Mouse (Mus musculus): ENCODE results near the gene Spata45. TPM values are rescaled to one million over a fixed set of nuclear protein-coding genes. Genes with fewer than 3 reads are reported as not detected.

Spata45 gene
- polyA plus RNA-seq, 2 experiments: not detected

- no peak for TF ChIP-seq EP300 (IDR thresholded peaks at IDR 0.05; ENCODE audit: low read depth)
- TF ChIP-seq CTCF (IDR thresholded peaks at IDR 0.05; ENCODE audit: low read depth): peak; percentile 64
- no peaks in the 10 kb centered on the region for H3K9me3 ChIP-seq (ENCODE audit: control insufficient read depth, low read length)
- H3K9ac ChIP-seq (replicated peaks): no peak overlapping the region
- no peak overlapping the region for H3K4me2 ChIP-seq (ENCODE audit: low read depth)
- H3K4me3 ChIP-seq (ENCODE audit: insufficient read depth in 1 of 2, low read depth in 2 of 2, low read length in 2 of 2): no peak overlapping the region
- 55% methylated on average over 10 of the region's 10 CpGs for WGBS (ENCODE audit: insufficient replicate concordance)
- H3K4me1 ChIP-seq (replicated peaks; ENCODE audit: control insufficient read depth in 2 of 2, insufficient read depth in 2 of 2, low read length in 1 of 2): no peaks in the 10 kb centered on the region
- DNase-seq (ENCODE audit: low read depth in 3 of 3, low spot score in 3 of 3) (no peak), ATAC-seq (ENCODE audit: insufficient read depth) (0 out of 2 replicates have a peak, but pooled peaks have one; percentile 13)
- no peak overlapping the region for H3K27ac ChIP-seq
- peaks cover 75% of the 10 kb centered on the region for H3K36me3 ChIP-seq (replicated peaks; ENCODE audit: control insufficient read depth, insufficient read depth, low read depth)
- no peaks in the 10 kb centered on the region for H3K27me3 ChIP-seq (ENCODE audit: control insufficient read depth, insufficient read depth, low read length)
These were observed 38.9 kb downstream of the Spata45 start for GRCm38 (mm10) chr1:191075199-191075883.

GRCm38 (mm10) chr1:191083230-191083629 is 46.8 kb downstream of the Spata45 start:
- peaks cover 43% of the 10 kb centered on the region for H3K36me3 ChIP-seq (replicated peaks; ENCODE audit: control insufficient read depth, insufficient read depth, low read depth)
- no peak for ATAC-seq (ENCODE audit: insufficient read depth)

DNA sequence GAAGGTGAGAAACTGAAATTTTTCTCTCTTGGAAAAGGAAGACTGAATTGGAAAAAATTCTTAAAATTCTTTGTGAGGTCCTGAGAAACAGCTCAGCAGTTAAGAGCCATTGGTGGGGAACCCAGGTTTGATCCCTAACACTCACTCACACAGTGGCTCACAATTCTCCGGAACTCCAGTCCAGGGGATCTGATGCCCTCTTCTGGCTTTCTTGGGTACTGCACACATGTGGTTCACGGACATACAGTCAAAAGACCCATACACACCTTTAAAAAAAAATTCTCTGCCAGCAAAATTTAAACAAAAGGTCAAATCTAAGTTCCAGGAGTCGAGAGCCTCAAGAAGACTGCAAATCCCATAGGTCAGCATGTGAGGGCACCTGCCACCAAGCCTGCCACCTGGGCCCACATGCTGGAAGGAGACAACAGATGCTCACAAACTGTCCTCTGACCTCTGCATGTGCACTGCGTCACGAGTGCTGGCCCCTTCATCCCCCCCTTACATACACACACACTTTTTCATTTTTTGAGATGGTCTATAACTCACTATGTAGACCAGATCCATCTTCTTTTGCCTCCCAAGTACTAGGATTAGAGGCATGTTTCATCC is 48.6 kb downstream of the Spata45 start:
- DNase-seq (ENCODE audit: low read depth in 3 of 3, low spot score in 3 of 3) (no peak), ATAC-seq (ENCODE audit: insufficient read depth) (no peak)
- no peak overlapping the region for H3K4me3 ChIP-seq (ENCODE audit: insufficient read depth in 1 of 2, low read depth in 2 of 2, low read length in 2 of 2)
- peaks cover 0 to 7% of the 10 kb centered on the region in 2 experiments; a peak in 2 of 4 replicates for H3K4me1 ChIP-seq (replicated peaks; ENCODE audit: control insufficient read depth in 2 of 2, insufficient read depth in 2 of 2, low read length in 1 of 2)
- no peak overlapping the region for H3K27ac ChIP-seq
- TF ChIP-seq EP300 (IDR thresholded peaks at IDR 0.05; ENCODE audit: low read depth) (no peak), CTCF (IDR thresholded peaks at IDR 0.05; ENCODE audit: low read depth) (peak; percentile 79)
- no peaks in the 10 kb centered on the region for H3K27me3 ChIP-seq (ENCODE audit: control insufficient read depth, insufficient read depth, low read length)
- no peak overlapping the region for H3K4me2 ChIP-seq (ENCODE audit: low read depth)
- H3K9ac ChIP-seq (replicated peaks): no peak overlapping the region
- H3K9me3 ChIP-seq (ENCODE audit: control insufficient read depth, low read length): no peaks in the 10 kb centered on the region
- peaks cover 35% of the 10 kb centered on the region for H3K36me3 ChIP-seq (replicated peaks; ENCODE audit: control insufficient read depth, insufficient read depth, low read depth)
- WGBS (ENCODE audit: insufficient replicate concordance): 57% methylated on average over 5 of the region's 5 CpGs

More at GRCm38 (mm10) chr1:191083230-191083629, 46.8 kb downstream of the Spata45 start:
- Histone ChIP-seq H3K27me3 (ENCODE audit: control insufficient read depth, insufficient read depth, low read length) (no peaks in the 10 kb centered on the region), H3K4me3 (ENCODE audit: insufficient read depth in 1 of 2, low read depth in 2 of 2, low read length in 2 of 2) (no peak overlapping the region), H3K27ac (no peak overlapping the region), H3K9me3 (ENCODE audit: control insufficient read depth, low read length) (no peaks in the 10 kb centered on the region), H3K4me1 (replicated peaks; ENCODE audit: control insufficient read depth in 2 of 2, insufficient read depth in 2 of 2, low read length in 1 of 2) (peaks cover 0 to 4% of the 10 kb centered on the region in 2 experiments; a peak in 2 of 4 replicates), H3K4me2 (ENCODE audit: low read depth) (no peak overlapping the region), H3K9ac (replicated peaks) (no peak overlapping the region)
- TF ChIP-seq CTCF (IDR thresholded peaks at IDR 0.05; ENCODE audit: low read depth): no peak
- TF ChIP-seq EP300 (IDR thresholded peaks at IDR 0.05; ENCODE audit: low read depth): no peak
- no peak for DNase-seq (ENCODE audit: low read depth in 3 of 3, low spot score in 3 of 3)
- WGBS (ENCODE audit: insufficient replicate concordance): 73% methylated on average over 8 of the region's 8 CpGs

DNA sequence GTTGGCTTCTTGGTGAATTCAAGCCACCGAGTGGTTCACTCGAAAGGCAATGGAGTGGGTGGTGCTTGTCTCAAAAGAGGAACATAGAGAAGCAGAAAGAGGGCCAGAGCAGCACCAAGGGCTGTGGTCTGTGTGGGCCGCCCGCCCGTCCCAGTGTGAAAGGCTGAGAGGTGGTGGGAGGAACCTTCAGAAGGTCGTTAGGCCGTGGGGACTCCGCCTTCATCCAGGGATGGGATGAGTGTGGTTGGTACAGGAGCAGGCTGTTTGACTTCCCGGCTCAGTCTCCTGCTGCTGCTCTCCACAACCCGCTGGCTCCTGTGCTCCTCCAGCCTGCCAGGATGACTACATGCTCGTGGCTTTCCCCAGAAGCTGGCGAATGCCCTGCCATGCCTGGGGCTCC is 49.2 kb downstream of the Spata45 start:
- Histone ChIP-seq H3K4me3 (ENCODE audit: insufficient read depth in 1 of 2, low read depth in 2 of 2, low read length in 2 of 2) (no peak overlapping the region), H3K27me3 (ENCODE audit: control insufficient read depth, insufficient read depth, low read length) (no peaks in the 10 kb centered on the region), H3K4me1 (replicated peaks; ENCODE audit: control insufficient read depth in 2 of 2, insufficient read depth in 2 of 2, low read length in 1 of 2) (peaks cover 0 to 7% of the 10 kb centered on the region in 2 experiments; a peak in 2 of 4 replicates), H3K9me3 (ENCODE audit: control insufficient read depth, low read length) (no peaks in the 10 kb centered on the region), H3K4me2 (ENCODE audit: low read depth) (no peak overlapping the region), H3K27ac (no peak overlapping the region), H3K36me3 (replicated peaks; ENCODE audit: control insufficient read depth, insufficient read depth, low read depth) (peaks cover 29% of the 10 kb centered on the region), H3K9ac (replicated peaks) (no peak overlapping the region)
- ATAC-seq (ENCODE audit: insufficient read depth) (0 out of 2 replicates have a peak, but pooled peaks have one; percentile 10), DNase-seq (ENCODE audit: low read depth in 3 of 3, low spot score in 3 of 3) (no peak)
- TF ChIP-seq EP300 (IDR thresholded peaks at IDR 0.05; ENCODE audit: low read depth): no peak
- no peak for TF ChIP-seq CTCF (IDR thresholded peaks at IDR 0.05; ENCODE audit: low read depth)
- 54% methylated on average over 12 of the region's 12 CpGs for WGBS (ENCODE audit: insufficient replicate concordance)

DNA sequence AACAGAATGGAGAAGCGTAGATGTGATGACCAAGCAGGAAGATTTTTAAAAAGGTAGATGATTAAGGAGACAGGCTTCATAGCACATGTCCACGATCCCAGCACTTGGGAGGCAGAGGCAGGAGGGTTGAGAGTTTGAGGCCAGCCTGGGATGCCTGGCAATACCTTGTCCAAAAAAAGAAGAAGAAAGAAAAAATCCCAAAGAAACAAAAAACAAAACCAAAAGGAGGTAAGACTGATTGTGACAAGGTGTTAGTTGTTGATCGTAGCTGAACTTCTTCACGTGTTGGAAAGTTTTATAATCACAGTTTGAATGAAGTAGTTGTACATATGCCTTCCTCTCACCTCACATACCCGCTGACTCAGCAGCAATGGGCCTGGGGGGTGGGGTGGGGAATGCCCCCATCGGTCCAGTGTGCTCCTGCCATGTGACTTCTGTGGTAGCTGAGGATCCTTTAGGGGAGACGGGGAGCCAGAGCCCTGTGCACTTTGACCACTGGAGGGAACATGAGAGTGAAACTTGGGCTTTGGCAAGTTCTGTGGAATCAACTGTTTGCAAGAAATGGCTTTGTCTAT is 50.0 kb downstream of the Spata45 start:
- TF ChIP-seq CTCF (IDR thresholded peaks at IDR 0.05; ENCODE audit: low read depth) (no peak), EP300 (IDR thresholded peaks at IDR 0.05; ENCODE audit: low read depth) (no peak)
- Histone ChIP-seq H3K9ac (replicated peaks) (no peak overlapping the region), H3K4me1 (replicated peaks; ENCODE audit: control insufficient read depth in 2 of 2, insufficient read depth in 2 of 2, low read length in 1 of 2) (peaks cover 0 to 7% of the 10 kb centered on the region in 2 experiments; a peak in 2 of 4 replicates), H3K27me3 (ENCODE audit: control insufficient read depth, insufficient read depth, low read length) (no peaks in the 10 kb centered on the region), H3K27ac (no peak overlapping the region), H3K4me2 (ENCODE audit: low read depth) (no peak overlapping the region), H3K4me3 (ENCODE audit: insufficient read depth in 1 of 2, low read depth in 2 of 2, low read length in 2 of 2) (no peak overlapping the region), H3K9me3 (ENCODE audit: control insufficient read depth, low read length) (no peaks in the 10 kb centered on the region), H3K36me3 (replicated peaks; ENCODE audit: control insufficient read depth, insufficient read depth, low read depth) (peaks cover 23% of the 10 kb centered on the region)
- DNase-seq (ENCODE audit: low read depth in 3 of 3, low spot score in 3 of 3) (no peak), ATAC-seq (ENCODE audit: insufficient read depth) (no peak)
- WGBS (ENCODE audit: insufficient replicate concordance): 68% methylated on average over 7 of the region's 7 CpGs
